13 mouse cellular contexts compared by ENCODE assay signal in the genomic region with DNA sequence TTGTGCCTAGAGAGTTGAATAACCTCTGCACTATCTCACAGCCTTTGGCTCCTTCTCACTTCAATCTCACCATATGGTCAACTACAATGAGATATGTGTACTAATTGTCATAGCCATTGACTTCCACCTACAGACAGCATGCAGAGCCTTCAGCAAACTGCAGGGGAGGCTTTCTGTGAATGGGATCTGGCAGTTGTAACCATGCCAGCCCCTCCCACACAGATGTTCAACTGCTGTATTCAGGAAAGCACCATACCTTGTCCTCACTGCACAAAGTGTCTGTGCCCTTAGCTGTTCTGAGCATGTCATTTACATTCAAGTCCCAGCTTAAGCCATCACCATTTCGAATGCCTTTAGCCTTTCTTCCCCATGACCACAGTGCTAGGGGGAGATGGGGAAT.
"Had no signal": no experiment of that assay in that cellular context is flagged by ENCODE, and none has a peak within 500 bp of the region (broad histone marks: within the 10 kb centered on the region; RNA-seq: fewer than 3 reads in every experiment).

No protein-coding gene starts in this region.

- H3K9ac ChIP-seq: limb, embryonic 13.5 days; liver, embryonic 13.5 days; midbrain, embryonic 12.5 days; neural tube, embryonic 13.5 days had no signal

- H3K4me3 ChIP-seq: limb, embryonic 13.5 days; liver, embryonic 13.5 days; midbrain, embryonic 12.5 days; neural tube, embryonic 13.5 days had no signal

- H3K27ac ChIP-seq: limb, embryonic 13.5 days; liver, embryonic 13.5 days; midbrain, embryonic 12.5 days; neural tube, embryonic 13.5 days; stomach, postnatal 0 days had no signal

- DNase-seq: kidney, adult 8-10 months; kidney, postnatal 25 days; layer of hippocampus, adult 9-11 months; layer of hippocampus, postnatal 36 days; liver, embryonic 13.5 days; lung, adult 18-20 months; right cerebral cortex, adult 18-20 months; right cerebral cortex, postnatal 25 days had no signal

- H3K36me3 ChIP-seq: limb, embryonic 13.5 days; liver, embryonic 13.5 days; midbrain, embryonic 12.5 days; neural tube, embryonic 13.5 days had no signal

- H3K4me2 ChIP-seq: limb, embryonic 13.5 days; liver, embryonic 13.5 days; midbrain, embryonic 12.5 days; neural tube, embryonic 13.5 days had no signal

- H3K9me3 ChIP-seq: limb, embryonic 13.5 days; liver, embryonic 13.5 days; midbrain, embryonic 12.5 days; neural tube, embryonic 13.5 days had no signal

- H3K4me1 ChIP-seq: limb, embryonic 13.5 days; liver, embryonic 13.5 days; neural tube, embryonic 13.5 days had no signal

- ATAC-seq: midbrain, embryonic 16.5 days had no signal

- H3K27me3 ChIP-seq: liver, embryonic 13.5 days; midbrain, embryonic 12.5 days; neural tube, embryonic 13.5 days had no signal
